Mouse (Mus musculus): Measurements from ENCODE around the gene Tsc22d2. TPM values are rescaled to one million over a fixed set of nuclear protein-coding genes. Genes with fewer than 3 reads are reported as not detected.

Tsc22d2 gene
- polyA plus RNA-seq, 1 experiment from 2014 or later = 12.6 TPM

DNA sequence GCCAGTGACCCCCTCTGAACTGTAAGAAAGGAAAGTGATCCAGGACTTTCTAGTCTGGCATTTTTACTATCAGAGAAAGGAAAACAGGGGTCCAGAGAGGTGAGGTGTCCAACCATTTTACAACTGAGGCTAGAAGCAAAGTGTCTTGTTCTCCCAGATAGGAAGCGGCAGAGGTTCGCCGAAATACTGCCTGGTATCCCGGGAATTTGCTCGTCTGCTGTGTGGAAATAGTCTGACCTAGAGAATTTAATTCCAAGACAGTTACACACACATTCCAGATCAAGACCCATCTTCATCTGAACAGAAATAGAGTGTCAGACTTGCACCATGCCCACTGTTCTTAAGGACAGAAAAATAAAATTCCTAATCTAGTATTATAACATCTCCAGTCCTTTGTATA is 16.0 kb upstream of the Tsc22d2 start:
- no peak for ATAC-seq (ENCODE audit: insufficient number of reproducible peaks, insufficient read depth, low FRiP score, low TSS enrichment, low read depth)
- H3K27me3 ChIP-seq = no peaks in the 10 kb centered on the region
- no peak overlapping the region for H3K4me3 ChIP-seq
- no peaks in the 10 kb centered on the region for H3K4me1 ChIP-seq
- no peaks in the 10 kb centered on the region for H3K36me3 ChIP-seq
- WGBS = 71% methylated on average over 5 of the region's 5 CpGs
- no peak overlapping the region for H3K27ac ChIP-seq
- H3K9me3 ChIP-seq = no peaks in the 10 kb centered on the region
- H3K9ac ChIP-seq = no peak overlapping the region
- no peak overlapping the region for H3K4me2 ChIP-seq

DNA sequence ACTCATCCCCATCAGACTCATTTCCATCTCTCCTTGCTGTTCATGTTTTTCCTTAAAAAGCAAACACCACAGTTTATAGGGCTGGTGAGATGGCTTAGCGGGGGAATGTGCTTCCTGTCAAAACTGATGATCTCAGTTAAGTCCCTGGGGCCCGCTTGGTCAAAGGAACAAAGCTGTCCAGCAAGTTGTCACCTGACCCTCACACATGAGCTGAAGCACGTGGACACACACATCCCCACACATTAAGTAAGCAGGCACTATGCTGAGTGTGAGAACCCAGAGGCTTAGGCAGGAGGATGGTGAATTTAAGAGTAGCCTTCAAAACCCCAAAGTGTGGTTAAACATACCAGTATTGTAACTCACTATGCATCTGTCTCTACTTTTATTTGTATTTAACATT is 14.6 kb upstream of the Tsc22d2 start:
- no peaks in the 10 kb centered on the region for H3K9me3 ChIP-seq
- H3K36me3 ChIP-seq = no peaks in the 10 kb centered on the region
- ATAC-seq (ENCODE audit: insufficient number of reproducible peaks, insufficient read depth, low FRiP score, low TSS enrichment, low read depth) = no peak
- 53% methylated on average over 3 of the region's 3 CpGs for WGBS
- H3K9ac ChIP-seq = no peak overlapping the region
- H3K4me2 ChIP-seq = no peak overlapping the region
- H3K27me3 ChIP-seq = no peaks in the 10 kb centered on the region
- H3K27ac ChIP-seq = no peak overlapping the region
- H3K4me1 ChIP-seq = no peaks in the 10 kb centered on the region
- no peak overlapping the region for H3K4me3 ChIP-seq

DNA sequence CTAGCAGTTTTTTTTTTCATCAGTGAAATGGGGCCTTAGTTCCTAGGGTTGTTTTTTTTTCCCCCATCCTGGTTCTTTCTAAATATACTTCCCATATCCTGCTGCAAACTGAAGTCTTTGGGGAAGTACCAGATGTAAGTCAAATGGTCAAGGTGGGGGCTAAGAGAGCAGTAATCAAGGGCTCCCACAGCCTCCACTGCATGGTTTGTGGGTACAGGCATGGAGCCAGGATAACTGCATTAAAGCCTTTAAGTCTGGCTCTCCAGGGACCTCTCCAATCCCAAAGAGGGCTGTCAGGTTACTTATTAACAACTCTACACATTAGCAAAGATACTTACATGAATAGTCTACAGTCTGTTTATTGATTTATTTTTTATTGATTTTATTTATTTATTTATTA is 2.8 kb upstream of the Tsc22d2 start:
- peaks cover 4% of the 10 kb centered on the region; the same call in 1 of the 2 replicates for H3K36me3 ChIP-seq
- no peak overlapping the region for H3K4me3 ChIP-seq
- H3K4me1 ChIP-seq = no peaks in the 10 kb centered on the region
- H3K4me2 ChIP-seq = no peak overlapping the region
- H3K27me3 ChIP-seq = no peaks in the 10 kb centered on the region
- ATAC-seq (ENCODE audit: insufficient number of reproducible peaks, insufficient read depth, low FRiP score, low TSS enrichment, low read depth) = no peak
- no peaks in the 10 kb centered on the region for H3K9me3 ChIP-seq
- no peak overlapping the region for H3K27ac ChIP-seq
- no peak overlapping the region for H3K9ac ChIP-seq

GRCm38 (mm10) chr3:58413671-58414070 is 844 bp upstream of the Tsc22d2 start:
- Histone ChIP-seq H3K9ac (peak overlapping the region; percentile 98; the same call in 1 of the 2 replicates), H3K27ac (peak overlapping the region; percentile 100), H3K36me3 (peaks cover 4% of the 10 kb centered on the region; the same call in 1 of the 2 replicates), H3K27me3 (no peaks in the 10 kb centered on the region), H3K9me3 (no peaks in the 10 kb centered on the region), H3K4me2 (peak overlapping the region; percentile 95), H3K4me1 (no peaks in the 10 kb centered on the region), H3K4me3 (peak overlapping the region; percentile 99)
- whole genome bisulfite sequencing = 38% methylated on average over 5 of the region's 5 CpGs
- no peak for ATAC-seq (ENCODE audit: insufficient number of reproducible peaks, insufficient read depth, low FRiP score, low TSS enrichment, low read depth)

GRCm38 (mm10) chr3:58414986-58415883 is 720 bp downstream of the Tsc22d2 start:
- WGBS = under 1% methylated on average over 93 of the region's 113 CpGs
- ATAC-seq (ENCODE audit: insufficient number of reproducible peaks, insufficient read depth, low FRiP score, low TSS enrichment, low read depth) = peak; percentile 54
- 0 out of 2 replicates have a peak, but pooled peaks cover 1% of the 10 kb centered on the region for H3K4me1 ChIP-seq
- H3K9ac ChIP-seq = peak overlapping the region; percentile 98
- peaks cover 4% of the 10 kb centered on the region; the same call in 1 of the 2 replicates for H3K36me3 ChIP-seq
- peak overlapping the region; percentile 100 for H3K27ac ChIP-seq
- peak overlapping the region; percentile 99 for H3K4me3 ChIP-seq
- no peaks in the 10 kb centered on the region for H3K9me3 ChIP-seq
- no peaks in the 10 kb centered on the region for H3K27me3 ChIP-seq
- H3K4me2 ChIP-seq = peak overlapping the region; percentile 95

- peak overlapping the region; percentile 99 for H3K4me3 ChIP-seq
- H3K27me3 ChIP-seq = no peaks in the 10 kb centered on the region
- ATAC-seq (ENCODE audit: insufficient number of reproducible peaks, insufficient read depth, low FRiP score, low TSS enrichment, low read depth) = peak; percentile 58
- H3K4me2 ChIP-seq = peak overlapping the region; percentile 95
- under 1% methylated on average over 85 of the region's 85 CpGs for whole genome bisulfite sequencing
- H3K4me1 ChIP-seq = 0 out of 2 replicates have a peak, but pooled peaks cover 2% of the 10 kb centered on the region
- peaks cover 4% of the 10 kb centered on the region; the same call in 1 of the 2 replicates for H3K36me3 ChIP-seq
- H3K27ac ChIP-seq = peak overlapping the region; percentile 100
- no peaks in the 10 kb centered on the region for H3K9me3 ChIP-seq
- peak overlapping the region; percentile 98 for H3K9ac ChIP-seq
These were observed 1.6 kb downstream of the Tsc22d2 start for GRCm38 (mm10) chr3:58415884-58416725.

GRCm38 (mm10) chr3:58416726-58417437 is 2.4 kb downstream of the Tsc22d2 start:
- no peaks in the 10 kb centered on the region for H3K9me3 ChIP-seq
- H3K36me3 ChIP-seq = peaks cover 4% of the 10 kb centered on the region; the same call in 1 of the 2 replicates
- H3K27ac ChIP-seq = peak overlapping the region; percentile 100
- 0 out of 2 replicates have a peak, but pooled peaks have one; percentile 12 for ATAC-seq (ENCODE audit: insufficient number of reproducible peaks, insufficient read depth, low FRiP score, low TSS enrichment, low read depth)
- H3K27me3 ChIP-seq = no peaks in the 10 kb centered on the region
- H3K4me3 ChIP-seq = peak overlapping the region; percentile 99
- peak overlapping the region; percentile 95 for H3K4me2 ChIP-seq
- WGBS = 1% methylated on average over 39 of the region's 39 CpGs
- H3K9ac ChIP-seq = peak overlapping the region; percentile 98
- H3K4me1 ChIP-seq = 0 out of 2 replicates have a peak, but pooled peaks cover 2% of the 10 kb centered on the region

GRCm38 (mm10) chr3:58418724-58419705 is 4.5 kb downstream of the Tsc22d2 start:
- Histone ChIP-seq H3K9ac (peak overlapping the region; percentile 53; the same call in 1 of the 2 replicates), H3K4me3 (peak overlapping the region; percentile 99), H3K9me3 (no peaks in the 10 kb centered on the region), H3K4me2 (peak overlapping the region; percentile 95), H3K27me3 (no peaks in the 10 kb centered on the region), H3K4me1 (0 out of 2 replicates have a peak, but pooled peaks cover 6% of the 10 kb centered on the region), H3K36me3 (peaks cover 4% of the 10 kb centered on the region; the same call in 1 of the 2 replicates), H3K27ac (no peak overlapping the region)
- 26% methylated on average over 5 of the region's 5 CpGs for WGBS
- ATAC-seq (ENCODE audit: insufficient number of reproducible peaks, insufficient read depth, low FRiP score, low TSS enrichment, low read depth) = no peak

DNA sequence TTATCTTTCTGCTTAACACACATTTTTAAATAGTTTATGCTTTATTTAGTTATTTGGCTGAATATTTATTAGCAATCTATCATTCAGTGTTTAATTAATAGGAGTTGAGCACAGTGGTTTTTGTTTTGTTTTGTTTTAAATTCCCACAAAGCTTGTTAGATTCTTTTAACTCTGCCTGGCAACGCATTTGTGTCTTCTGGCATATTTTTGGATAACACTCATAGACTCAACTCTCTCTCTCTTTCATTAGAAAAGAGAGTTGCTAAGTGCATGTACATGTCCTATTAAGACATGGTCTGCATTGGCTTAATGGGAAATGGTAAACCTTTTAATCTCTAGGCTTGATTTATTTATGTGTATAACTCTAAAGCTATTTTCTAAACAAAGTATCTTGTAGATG is 14.3 kb downstream of the Tsc22d2 start:
- Histone ChIP-seq H3K27ac (no peak overlapping the region), H3K9me3 (no peaks in the 10 kb centered on the region), H3K9ac (no peak overlapping the region), H3K27me3 (no peaks in the 10 kb centered on the region), H3K36me3 (no peaks in the 10 kb centered on the region), H3K4me3 (no peak overlapping the region), H3K4me1 (no peaks in the 10 kb centered on the region), H3K4me2 (no peak overlapping the region)
- WGBS = 84% methylated on average over 1 of the region's 1 CpGs
- no peak for ATAC-seq (ENCODE audit: insufficient number of reproducible peaks, insufficient read depth, low FRiP score, low TSS enrichment, low read depth)

GRCm38 (mm10) chr3:58434414-58434813 is 19.9 kb downstream of the Tsc22d2 start:
- H3K4me1 ChIP-seq = no peaks in the 10 kb centered on the region
- WGBS = 93% methylated on average over 2 of the region's 2 CpGs
- ATAC-seq (ENCODE audit: insufficient number of reproducible peaks, insufficient read depth, low FRiP score, low TSS enrichment, low read depth) = no peak

More at GRCm38 (mm10) chr3:58434414-58434813, 19.9 kb downstream of the Tsc22d2 start:
- no peak overlapping the region for H3K27ac ChIP-seq
- no peak overlapping the region for H3K4me2 ChIP-seq
- peaks cover 8% of the 10 kb centered on the region for H3K36me3 ChIP-seq
- H3K9ac ChIP-seq = no peak overlapping the region
- no peaks in the 10 kb centered on the region for H3K9me3 ChIP-seq
- no peaks in the 10 kb centered on the region for H3K27me3 ChIP-seq
- no peak overlapping the region for H3K4me3 ChIP-seq

Data from embryonic facial prominence, embryonic 13.5 days (tissue).